Mouse (Mus musculus): ENCODE data around the gene Aip.
"Not testable (repeated sequence)": the region's sequence is repeated elsewhere in the genome, so short reads cannot be mapped to it uniquely, and the experiment has no call there.

Gene Aip

GRCm38 (mm10) chr19:4135963-4136345, 10.3 kb upstream of the Aip start:
- DNase-seq (ENCODE audit: extremely low read depth, low read depth), result not testable (repeated sequence)

- DNase-seq (ENCODE audit: extremely low read depth, low read depth), result not testable (repeated sequence)
These were observed 9.7 kb upstream of the Aip start for GRCm38 (mm10) chr19:4135229-4135962.

DNA sequence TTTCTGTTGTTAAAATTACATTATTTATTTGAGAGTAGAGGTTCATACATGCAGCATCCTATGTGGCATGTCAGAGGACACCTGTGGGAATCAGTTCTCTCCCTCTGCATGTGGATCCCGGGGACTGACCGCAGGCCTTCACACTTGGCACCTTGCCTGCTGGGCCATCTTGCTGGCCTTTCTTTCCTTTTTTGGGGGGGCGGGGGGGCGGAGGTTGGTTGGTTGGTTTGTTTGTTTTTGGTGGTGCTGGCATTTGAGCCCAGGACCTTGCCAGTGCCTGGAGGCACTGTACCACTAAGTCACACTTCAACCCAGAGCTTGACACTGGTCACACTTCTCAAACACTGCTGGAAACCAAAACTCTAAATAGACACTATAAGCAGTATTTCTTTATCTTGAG, 8.7 kb upstream of the Aip start:
- no peak for DNase-seq (ENCODE audit: extremely low read depth, low read depth)

- DNase-seq (ENCODE audit: extremely low read depth, low read depth), result no peak
These were observed 6.1 kb upstream of the Aip start for GRCm38 (mm10) chr19:4131768-4132167.

DNA sequence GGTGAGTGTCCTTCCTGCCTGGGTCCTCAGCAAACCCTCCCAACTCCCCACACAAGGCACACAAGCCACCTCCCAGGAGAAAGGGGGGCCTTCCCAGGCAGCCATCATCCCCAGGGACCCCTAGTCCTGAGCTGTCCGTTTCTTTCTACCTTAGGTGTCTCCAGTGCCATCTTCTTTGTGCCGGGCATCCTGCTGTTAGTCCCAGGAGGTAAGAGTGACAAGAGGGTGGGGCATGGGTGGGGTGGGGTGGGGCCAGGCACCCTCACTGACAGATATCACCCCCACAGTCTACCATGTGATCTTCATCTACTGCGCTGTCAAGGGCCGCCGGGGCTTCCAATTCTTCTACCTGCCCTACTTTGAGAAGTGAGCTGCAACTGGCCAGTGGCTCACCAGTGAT, 5.4 kb upstream of the Aip start:
- DNase-seq (ENCODE audit: extremely low read depth, low read depth), result no peak

DNA sequence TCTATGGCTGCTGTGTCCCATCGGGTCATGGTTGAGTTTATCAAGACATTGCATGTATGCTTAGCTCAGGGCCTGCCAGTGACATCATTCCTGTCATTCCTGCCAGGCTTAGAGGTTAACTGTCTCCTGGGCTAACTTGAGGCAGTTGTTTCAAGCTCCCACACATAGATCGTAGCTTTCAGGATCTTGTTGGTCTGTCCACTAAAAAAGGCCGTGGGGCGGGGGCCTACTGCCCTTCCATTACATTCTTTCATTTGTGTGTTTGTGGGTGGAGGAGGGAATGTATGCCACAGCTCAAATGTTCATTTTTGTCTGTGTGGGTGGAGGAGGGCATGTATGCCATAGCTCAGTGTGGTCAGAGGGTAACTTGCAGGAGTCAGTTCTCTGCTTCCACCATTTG, 4.4 kb upstream of the Aip start:
- DNase-seq (ENCODE audit: extremely low read depth, low read depth), result no peak

GRCm38 (mm10) chr19:4129462-4129861, 3.8 kb upstream of the Aip start:
- DNase-seq (ENCODE audit: extremely low read depth, low read depth), result no peak

- DNase-seq (ENCODE audit: extremely low read depth, low read depth), result no peak
These were observed 1.3 kb upstream of the Aip start for GRCm38 (mm10) chr19:4126759-4127495.

- DNase-seq (ENCODE audit: extremely low read depth, low read depth), result not testable (repeated sequence)
These were observed 390 bp downstream of the Aip start for GRCm38 (mm10) chr19:4125268-4125667.

- DNase-seq (ENCODE audit: extremely low read depth, low read depth), result no peak
These were observed 1.2 kb downstream of the Aip start for GRCm38 (mm10) chr19:4124432-4124831.

DNA sequence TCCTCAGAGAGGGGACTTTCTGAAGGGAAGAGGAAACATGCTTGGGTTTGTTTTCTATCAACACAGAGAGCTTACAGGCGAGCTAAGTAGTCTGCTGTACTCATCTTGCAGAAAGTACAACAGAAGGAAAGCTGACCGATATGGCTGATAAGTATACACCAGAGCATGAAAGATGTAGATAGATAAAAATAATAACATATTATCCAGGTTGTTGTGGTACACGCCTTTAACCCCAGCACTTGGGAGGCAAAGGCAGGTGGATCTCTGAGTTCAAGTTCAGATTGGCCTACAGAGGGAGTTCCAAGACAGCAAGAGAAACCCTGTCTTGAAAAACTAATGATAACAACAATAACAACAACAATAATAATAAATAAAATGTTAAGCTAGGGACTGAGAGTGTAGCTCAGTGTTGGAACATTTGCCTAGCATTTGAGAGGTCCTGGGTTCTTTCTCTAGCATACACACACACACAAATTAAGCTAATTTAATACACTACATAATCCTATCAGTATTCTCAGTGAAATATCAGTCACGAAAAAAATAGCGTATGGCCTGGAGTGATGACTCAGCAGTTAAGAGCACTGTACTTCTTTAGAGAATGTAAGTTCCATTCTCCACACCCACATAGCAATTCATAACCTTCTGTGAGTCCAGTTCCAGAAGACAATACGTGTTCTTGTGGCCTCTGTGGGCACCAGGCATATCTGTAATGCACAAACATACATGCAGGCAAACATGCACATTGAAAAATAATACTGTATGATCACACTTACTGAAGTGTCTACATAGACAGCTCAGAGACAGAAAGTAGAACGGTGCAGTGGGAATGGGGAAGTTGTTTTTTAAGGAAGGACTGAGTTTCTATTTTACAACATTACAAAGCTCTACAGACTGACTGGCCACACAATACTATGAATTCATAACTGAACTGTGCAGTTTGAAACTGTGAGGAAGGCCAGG, 3.0 kb downstream of the Aip start:
- DNase-seq (ENCODE audit: extremely low read depth, low read depth), result peak; percentile 80

GRCm38 (mm10) chr19:4121896-4122295, 3.8 kb downstream of the Aip start:
- DNase-seq (ENCODE audit: extremely low read depth, low read depth), result peak; percentile 64

GRCm38 (mm10) chr19:4121097-4121805, 4.4 kb downstream of the Aip start:
- peak; percentile 96 for DNase-seq (ENCODE audit: extremely low read depth, low read depth)

- DNase-seq (ENCODE audit: extremely low read depth, low read depth), result no peak
These were observed 5.2 kb downstream of the Aip start for GRCm38 (mm10) chr19:4120496-4120895.

GRCm38 (mm10) chr19:4119716-4120487, 5.8 kb downstream of the Aip start:
- no peak for DNase-seq (ENCODE audit: extremely low read depth, low read depth)

- no peak for DNase-seq (ENCODE audit: extremely low read depth, low read depth)
These were observed 7.3 kb downstream of the Aip start for GRCm38 (mm10) chr19:4118350-4118749.

DNA sequence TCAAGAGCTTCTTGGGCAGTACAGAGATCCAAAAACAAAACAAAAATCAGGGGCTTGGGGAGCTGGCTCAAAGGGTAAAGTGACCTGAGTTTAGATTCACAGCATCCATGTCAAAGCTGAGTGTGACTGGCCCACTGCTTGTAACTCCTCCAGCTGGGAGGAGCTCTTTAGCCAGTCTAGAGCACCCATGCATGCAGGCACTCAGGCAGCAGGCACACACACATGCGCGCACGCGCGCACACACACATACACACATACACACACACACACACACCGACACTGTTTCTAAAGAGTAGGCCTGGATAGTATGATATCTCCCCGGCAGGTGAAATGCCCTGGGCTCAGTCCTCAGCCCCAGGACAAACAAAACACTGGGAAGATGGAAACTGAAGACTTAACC, 8.7 kb downstream of the Aip start:
- no peak for DNase-seq (ENCODE audit: extremely low read depth, low read depth)

- no peak for DNase-seq (ENCODE audit: extremely low read depth, low read depth)
These were observed 9.8 kb downstream of the Aip start for GRCm38 (mm10) chr19:4115816-4116215.

- no peak for DNase-seq (ENCODE audit: extremely low read depth, low read depth)
These were observed 10.5 kb downstream of the Aip start for GRCm38 (mm10) chr19:4115144-4115543.

DNA sequence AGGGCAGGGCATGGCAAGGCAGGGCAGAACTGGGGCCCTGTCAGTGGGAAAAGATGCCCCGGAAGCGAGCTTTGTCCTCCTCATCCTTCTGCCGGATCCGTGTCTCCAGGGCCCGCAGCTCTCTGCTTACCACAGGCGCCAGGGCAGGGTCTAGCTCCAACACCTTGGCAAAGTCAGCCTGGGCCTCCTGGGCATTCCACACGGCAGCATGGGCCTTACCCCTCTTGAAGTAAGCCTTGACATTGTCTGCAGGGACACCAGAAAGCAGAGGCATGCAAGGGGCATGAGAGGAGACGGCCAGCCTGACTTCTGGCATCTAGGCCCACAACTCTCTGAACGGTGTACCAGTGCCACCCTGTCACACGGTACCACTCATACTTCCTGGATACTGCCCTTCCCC, 11.1 kb downstream of the Aip start:
- DNase-seq (ENCODE audit: extremely low read depth, low read depth), result no peak

All from MEL-GATA-1-ER (cell line).